Mouse (Mus musculus) lung, postnatal 0 days (tissue): ENCODE measurements at regions not wholly inside any gene's neighbourhood (a gene's known extent, or its start where the extent isn't known, plus 50 kb on each side); places are given as distances from the start of the nearest gene placed in this dataset.

ENCODE experiments used
- ATAC-seq: fragments of 200-750 bp; cut with Nextera tagmentation; 2 replicates; pipeline ENCODE4 v1.8.0; 2017; ENCODE audit warnings: moderate library complexity
- DNase-seq: peaks from one replicate; pipeline ENCODE4 v3.0.0-alpha.2; 2016; ENCODE audit warnings: low spot score
- H3K27ac ChIP-seq: fragments of 300-500 bp; sonication (generic); 2 replicates; pipeline ENCODE4 v1.5.1; 2014; ENCODE audit warnings: antibody characterized with exemption, mild to moderate bottlenecking, low read length, mixed read lengths
- H3K27me3 ChIP-seq: fragments of 300-500 bp; sonication (generic); replicated peaks from 2 replicates; pipeline ENCODE4 v1.6.1; 2014; ENCODE audit warnings: low read length, mixed read lengths; ENCODE audit not compliant: insufficient read depth
- H3K36me3 ChIP-seq: fragments of 300-500 bp; sonication (generic); 2 replicates; pipeline ENCODE4 v1.6.1; 2014; ENCODE audit warnings: low read length, mixed read lengths; ENCODE audit not compliant: insufficient read depth
- H3K4me1 ChIP-seq: fragments of 300-500 bp; sonication (generic); 2 replicates; pipeline ENCODE4 v1.6.1; 2014; ENCODE audit warnings: antibody characterized with exemption, low read depth, low read length, mixed read lengths; ENCODE audit not compliant: insufficient read depth
- H3K4me2 ChIP-seq: fragments of 300-500 bp; sonication (generic); replicated peaks from 2 replicates; pipeline ENCODE4 v1.6.1; 2014; ENCODE audit warnings: low read depth, mild to moderate bottlenecking, low read length, moderate library complexity, mixed read lengths
- H3K4me3 ChIP-seq: fragments of 300-500 bp; sonication (generic); 2 replicates; pipeline ENCODE4 v1.5.1; 2014; ENCODE audit warnings: low read depth, low read length
- H3K9ac ChIP-seq: fragments of 300-500 bp; sonication (generic); replicated peaks from 2 replicates; pipeline ENCODE4 v1.6.1; 2014; ENCODE audit warnings: low read depth, mild to moderate bottlenecking
- H3K9me3 ChIP-seq: fragments of 300-500 bp; sonication (generic); 2 replicates; pipeline ENCODE4 v1.6.1; 2016; ENCODE audit warnings: low read length, mixed read lengths
- CTCF ChIP-seq: IDR thresholded peaks from 2 replicates; pipeline ENCODE4 v1.5.1; 2016; ENCODE audit warnings: antibody characterized with exemption, mild to moderate bottlenecking
- EP300 ChIP-seq: IDR thresholded peaks from 2 replicates; pipeline ENCODE4 v1.6.1; 2016; ENCODE audit warnings: antibody characterized with exemption, mild to moderate bottlenecking, control low read depth
- WGBS: fragments of 180-500 bp; shearing (Covaris S2); extraction: QIAGEN DNeasy Blood & Tissue Kit; methylation state at CpG from one replicate; pipeline ENCODE4 v1.1.7; 2014; 5-methylcytosine and 5-hydroxymethylcytosine counted together

DNA sequence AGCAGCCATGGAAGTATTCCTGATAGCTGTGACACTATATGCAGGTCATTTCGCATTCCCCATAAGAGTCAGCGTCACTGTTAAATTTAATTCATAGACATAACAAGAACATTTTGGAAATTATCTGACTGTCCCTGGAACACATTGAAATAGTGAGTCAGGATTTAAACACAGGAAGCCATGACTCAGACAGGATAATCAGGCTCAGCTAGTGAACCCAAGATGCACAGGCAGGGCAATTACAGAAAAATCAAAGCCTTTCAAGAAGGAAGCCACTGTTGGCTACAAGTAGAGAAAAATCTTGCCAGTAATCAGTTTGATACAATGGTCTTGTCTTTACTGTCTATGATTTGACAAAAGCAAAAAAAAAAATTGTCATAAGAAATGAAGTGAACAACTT is 323.2 kb downstream of the Isl1 start:
- 86% methylated on average over 2 of the region's 2 CpGs for WGBS
- no peak for TF ChIP-seq CTCF
- H3K9me3 ChIP-seq: no peaks in the 10 kb centered on the region

DNA sequence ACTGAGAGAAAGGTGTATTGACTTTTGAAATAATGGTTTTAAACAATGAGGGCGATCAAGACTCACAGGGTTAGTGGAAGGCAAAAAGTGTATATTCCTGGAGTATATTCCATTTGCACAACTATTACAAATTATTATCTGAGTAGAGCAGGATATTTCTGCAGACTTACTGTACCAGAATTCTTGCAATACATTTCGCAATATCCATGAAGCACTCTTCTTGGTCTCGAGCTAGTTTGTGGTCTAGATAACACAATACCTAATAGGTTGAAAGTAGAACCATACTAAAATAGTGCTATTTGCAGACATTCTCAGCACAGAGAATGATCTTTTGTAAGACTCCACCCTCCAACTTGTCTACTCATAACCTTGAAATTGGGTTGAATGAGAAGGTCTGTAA is 323.8 kb downstream of the Isl1 start:
- Histone ChIP-seq H3K36me3 (no peaks in the 10 kb centered on the region), H3K27me3 (no peaks in the 10 kb centered on the region), H3K4me3 (no peak overlapping the region), H3K27ac (no peak overlapping the region), H3K4me2 (no peak overlapping the region), H3K9me3 (no peaks in the 10 kb centered on the region), H3K4me1 (no peaks in the 10 kb centered on the region), H3K9ac (no peak overlapping the region)
- ATAC-seq: no peak
- WGBS: 72% methylated on average over 3 of the region's 3 CpGs
- no peak for DNase-seq
- no peak for TF ChIP-seq CTCF
- no peak for TF ChIP-seq EP300

More for the DNA sequence above, 323.2 kb downstream of the Isl1 start:
- Histone ChIP-seq H3K27ac (no peak overlapping the region), H3K4me1 (no peaks in the 10 kb centered on the region), H3K4me2 (no peak overlapping the region), H3K9ac (no peak overlapping the region), H3K4me3 (no peak overlapping the region), H3K27me3 (no peaks in the 10 kb centered on the region), H3K36me3 (no peaks in the 10 kb centered on the region)
- no peak for ATAC-seq
- DNase-seq: no peak

DNA sequence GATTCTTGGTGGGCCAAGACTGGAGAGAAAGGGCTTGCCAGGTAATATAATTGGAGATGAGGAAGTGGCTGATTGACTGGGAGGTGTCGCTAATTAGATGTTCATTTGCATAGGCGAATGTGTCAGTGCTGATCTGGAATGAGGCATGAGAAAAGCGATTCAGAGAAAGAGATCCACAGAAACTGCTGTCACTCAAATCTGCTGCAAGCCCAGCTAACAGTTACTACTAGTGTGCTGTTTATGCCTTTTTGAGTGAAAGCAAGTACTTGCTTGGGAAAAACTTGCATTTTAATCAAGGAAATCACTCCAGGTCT is 331.6 kb downstream of the Isl1 start:
- no peak overlapping the region for H3K4me2 ChIP-seq
- DNase-seq (no peak), ATAC-seq (no peak)
- H3K36me3 ChIP-seq: no peaks in the 10 kb centered on the region
- H3K27ac ChIP-seq: no peak overlapping the region
- 51% methylated on average over 3 of the region's 3 CpGs for WGBS
- no peaks in the 10 kb centered on the region for H3K4me1 ChIP-seq
- TF ChIP-seq EP300: no peak
- no peak for TF ChIP-seq CTCF
- no peak overlapping the region for H3K9ac ChIP-seq
- no peaks in the 10 kb centered on the region for H3K27me3 ChIP-seq
- H3K4me3 ChIP-seq: no peak overlapping the region
- no peaks in the 10 kb centered on the region for H3K9me3 ChIP-seq

- Histone ChIP-seq H3K27me3 (no peaks in the 10 kb centered on the region), H3K4me1 (no peaks in the 10 kb centered on the region), H3K9me3 (no peaks in the 10 kb centered on the region), H3K4me2 (no peak overlapping the region), H3K36me3 (no peaks in the 10 kb centered on the region), H3K4me3 (no peak overlapping the region), H3K9ac (no peak overlapping the region), H3K27ac (no peak overlapping the region)
- DNase-seq (no peak), ATAC-seq (no peak)
- TF ChIP-seq EP300: no peak
- TF ChIP-seq CTCF: no peak
- 55% methylated on average over 7 of the region's 7 CpGs for WGBS
Observed at GRCm38 (mm10) chr13:115977118-115977889, 332.2 kb downstream of the Isl1 start.
